Mouse (Mus musculus): ENCODE results near the gene Hemk1.

DNA sequence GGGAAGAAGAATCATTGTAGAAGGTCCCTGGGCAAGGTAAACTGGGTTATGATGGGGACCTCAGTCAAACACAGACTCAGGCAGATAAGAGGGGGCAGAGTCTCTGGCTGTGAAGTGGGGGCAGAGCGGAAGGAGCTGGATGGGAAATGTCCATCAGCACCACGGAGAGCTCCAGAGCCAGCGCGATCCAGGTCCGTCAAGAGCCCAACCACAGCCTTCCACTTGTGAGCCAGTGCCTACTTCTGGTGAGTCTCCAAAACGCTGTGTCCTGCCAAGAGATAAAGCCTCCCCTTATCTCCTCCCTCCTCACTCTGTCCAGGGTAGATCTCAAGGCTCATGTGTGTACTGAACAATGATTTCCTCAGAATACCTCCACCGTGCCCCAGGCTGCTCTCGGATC is 43.6 kb upstream of the Hemk1 start:
- TF ChIP-seq ZNF384 (IDR thresholded peaks at IDR 0.05; ENCODE audit: low read depth, low read length) (no peak), ZC3H11A (IDR thresholded peaks at IDR 0.05; ENCODE audit: borderline replicate concordance, low read depth, low read length) (no peak), MAFK (IDR thresholded peaks at IDR 0.05; ENCODE audit: insufficient read depth, low read depth, low read length) (no peak), CHD2 (IDR thresholded peaks at IDR 0.05; ENCODE audit: low read depth, low read length) (no peak)

Measured in ES-E14 (cell line).